Mouse (Mus musculus) heart, postnatal 14 days (tissue): ENCODE data around the gene Gm9857. TPM values are rescaled to one million over a fixed set of nuclear protein-coding genes. Genes with fewer than 3 reads are reported as not detected.

Experiments
- total RNA-seq, 2 experiments: library from RNA; stranded (reverse); gene quantifications; 2 replicates each; pipeline ENCODE4 v1.2.3; 2021

Gm9857 gene
- total RNA-seq, 2 experiments from 2014 or later = not detected

Other genes starting within 250 kb of the Gm9857 start
- gene Gpsm2, start 218.1 kb downstream of the Gm9857 start, total RNA-seq = 1 to 10 TPM; 3.7 to 5.1 TPM
- gene Aknad1, start 200.8 kb downstream of the Gm9857 start, total RNA-seq = under 1 TPM in 1 of 2 experiments, not detected in 1; 0.07 TPM
- gene Stxbp3, start 99.9 kb downstream of the Gm9857 start, total RNA-seq = 10 to 100 TPM; 25.9 to 31.3 TPM
- gene Fndc7, start 50.4 kb downstream of the Gm9857 start, total RNA-seq = under 1 TPM in 1 of 2 experiments, not detected in 1; 0.12 TPM
- 10 to 100 TPM; 27.7 to 28.1 TPM for gene Prpf38b, start 28.7 kb downstream of the Gm9857 start, total RNA-seq
- not detected for gene Henmt1, start 572 bp downstream of the Gm9857 start, total RNA-seq
- gene Fam102b, start 87.2 kb upstream of the Gm9857 start, total RNA-seq = 10 to 100 TPM; 17.2 to 18.1 TPM
- not detected for gene Slc25a54, start 140.0 kb upstream of the Gm9857 start, total RNA-seq
- gene Slc25a24, start 182.7 kb upstream of the Gm9857 start, total RNA-seq = 1 to 10 TPM; 7.7 to 9.3 TPM